Mouse (Mus musculus): ENCODE data around the gene Ccdc28a. TPM values are rescaled to one million over a fixed set of nuclear protein-coding genes. Genes with fewer than 3 reads are reported as not detected.
A peak's percentile ranks its signal among the peaks of the same experiment; 100 is the strongest.

Gene Ccdc28a
- polyA plus RNA-seq, 1 experiment from 2014 or later, result 9.2 TPM

GRCm38 (mm10) chr10:18236328-18236927 lies 1.6 kb upstream of the Ccdc28a start:
- no peak overlapping the region for H3K4me3 ChIP-seq (ENCODE audit: low read depth, low read length)
- no peaks in the 10 kb centered on the region for H3K9me3 ChIP-seq (ENCODE audit: low read depth, low read length)
- H3K27ac ChIP-seq (ENCODE audit: low read depth), result no peak overlapping the region
- no peaks in the 10 kb centered on the region for H3K27me3 ChIP-seq (ENCODE audit: insufficient read depth, low read length)
- H3K4me1 ChIP-seq (ENCODE audit: insufficient read depth), result no peaks in the 10 kb centered on the region
- TF ChIP-seq CTCF (IDR thresholded peaks at IDR 0.05; ENCODE audit: low read depth), result no peak; the same call in none of the 2 replicates
- no peak overlapping the region for H3K9ac ChIP-seq
- 76% methylated on average over 5 of the region's 5 CpGs for WGBS
- no peak for DNase-seq
- H3K36me3 ChIP-seq (ENCODE audit: insufficient read depth), result no peaks in the 10 kb centered on the region
- ATAC-seq (ENCODE audit: insufficient read depth), result no peak
- no peak overlapping the region for H3K4me2 ChIP-seq

GRCm38 (mm10) chr10:18235402-18235747 lies 577 bp upstream of the Ccdc28a start:
- peak overlapping the region; percentile 85 for H3K4me2 ChIP-seq
- no peak overlapping the region for H3K27ac ChIP-seq (ENCODE audit: low read depth)
- no peaks in the 10 kb centered on the region for H3K4me1 ChIP-seq (ENCODE audit: insufficient read depth)
- H3K9me3 ChIP-seq (ENCODE audit: low read depth, low read length), result no peaks in the 10 kb centered on the region
- peak overlapping the region; percentile 72 for H3K4me3 ChIP-seq (ENCODE audit: low read depth, low read length)
- no peaks in the 10 kb centered on the region for H3K36me3 ChIP-seq (ENCODE audit: insufficient read depth)
- DNase-seq (no peak), ATAC-seq (ENCODE audit: insufficient read depth) (no peak; the same call in 1 of the 2 replicates)
- TF ChIP-seq CTCF (IDR thresholded peaks at IDR 0.05; ENCODE audit: low read depth), result no peak
- H3K9ac ChIP-seq, result peak overlapping the region; percentile 59; the same call in 1 of the 2 replicates
- no peaks in the 10 kb centered on the region for H3K27me3 ChIP-seq (ENCODE audit: insufficient read depth, low read length)
- 12% methylated on average over 14 of the region's 14 CpGs for WGBS

- no peak overlapping the region for H3K27ac ChIP-seq (ENCODE audit: low read depth)
- no peaks in the 10 kb centered on the region for H3K36me3 ChIP-seq (ENCODE audit: insufficient read depth)
- no peaks in the 10 kb centered on the region for H3K27me3 ChIP-seq (ENCODE audit: insufficient read depth, low read length)
- peak; percentile 42; the same call in 1 of the 2 replicates for TF ChIP-seq CTCF (IDR thresholded peaks at IDR 0.05; ENCODE audit: low read depth)
- H3K9me3 ChIP-seq (ENCODE audit: low read depth, low read length), result no peaks in the 10 kb centered on the region
- peak overlapping the region; percentile 85 for H3K4me2 ChIP-seq
- no peak overlapping the region for H3K9ac ChIP-seq
- DNase-seq (peak; percentile 13), ATAC-seq (ENCODE audit: insufficient read depth) (no peak)
- H3K4me3 ChIP-seq (ENCODE audit: low read depth, low read length), result peak overlapping the region; percentile 72; the same call in 1 of the 2 replicates
- WGBS, result 43% methylated on average over 3 of the region's 3 CpGs
- H3K4me1 ChIP-seq (ENCODE audit: insufficient read depth), result no peaks in the 10 kb centered on the region
Observed at GRCm38 (mm10) chr10:18233891-18234290, 907 bp downstream of the Ccdc28a start.

GRCm38 (mm10) chr10:18224386-18224785 lies 10.4 kb downstream of the Ccdc28a start:
- Histone ChIP-seq H3K27me3 (ENCODE audit: insufficient read depth, low read length) (no peaks in the 10 kb centered on the region), H3K4me1 (ENCODE audit: insufficient read depth) (no peaks in the 10 kb centered on the region), H3K9ac (no peak overlapping the region), H3K9me3 (ENCODE audit: low read depth, low read length) (no peaks in the 10 kb centered on the region), H3K36me3 (ENCODE audit: insufficient read depth) (no peaks in the 10 kb centered on the region), H3K4me2 (no peak overlapping the region), H3K4me3 (ENCODE audit: low read depth, low read length) (no peak overlapping the region), H3K27ac (ENCODE audit: low read depth) (no peak overlapping the region)
- ATAC-seq (ENCODE audit: insufficient read depth) (no peak), DNase-seq (no peak)
- WGBS, result 83% methylated on average over 3 of the region's 3 CpGs
- TF ChIP-seq CTCF (IDR thresholded peaks at IDR 0.05; ENCODE audit: low read depth), result no peak

- no peak for TF ChIP-seq CTCF (IDR thresholded peaks at IDR 0.05; ENCODE audit: low read depth)
- no peak overlapping the region for H3K9ac ChIP-seq
- no peaks in the 10 kb centered on the region for H3K9me3 ChIP-seq (ENCODE audit: low read depth, low read length)
- no peaks in the 10 kb centered on the region for H3K36me3 ChIP-seq (ENCODE audit: insufficient read depth)
- H3K4me2 ChIP-seq, result no peak overlapping the region
- no peaks in the 10 kb centered on the region for H3K4me1 ChIP-seq (ENCODE audit: insufficient read depth)
- no peak overlapping the region for H3K27ac ChIP-seq (ENCODE audit: low read depth)
- no peaks in the 10 kb centered on the region for H3K27me3 ChIP-seq (ENCODE audit: insufficient read depth, low read length)
- DNase-seq, result no peak
- H3K4me3 ChIP-seq (ENCODE audit: low read depth, low read length), result no peak overlapping the region
- no peak for ATAC-seq (ENCODE audit: insufficient read depth)
- 85% methylated on average over 10 of the region's 10 CpGs for WGBS
Observed at GRCm38 (mm10) chr10:18219351-18219750, 15.4 kb downstream of the Ccdc28a start.

GRCm38 (mm10) chr10:18214124-18214523 lies 20.7 kb downstream of the Ccdc28a start:
- Histone ChIP-seq H3K36me3 (ENCODE audit: insufficient read depth) (no peaks in the 10 kb centered on the region), H3K9ac (no peak overlapping the region), H3K4me3 (ENCODE audit: low read depth, low read length) (no peak overlapping the region), H3K9me3 (ENCODE audit: low read depth, low read length) (no peaks in the 10 kb centered on the region), H3K27me3 (ENCODE audit: insufficient read depth, low read length) (no peaks in the 10 kb centered on the region), H3K27ac (ENCODE audit: low read depth) (no peak overlapping the region), H3K4me1 (ENCODE audit: insufficient read depth) (no peaks in the 10 kb centered on the region), H3K4me2 (no peak overlapping the region)
- WGBS, result 71% methylated on average over 5 of the region's 5 CpGs
- DNase-seq (peak; percentile 34), ATAC-seq (ENCODE audit: insufficient read depth) (no peak)
- no peak for TF ChIP-seq CTCF (IDR thresholded peaks at IDR 0.05; ENCODE audit: low read depth)

GRCm38 (mm10) chr10:18213373-18213772 lies 21.4 kb downstream of the Ccdc28a start:
- Histone ChIP-seq H3K9ac (no peak overlapping the region), H3K4me1 (ENCODE audit: insufficient read depth) (no peaks in the 10 kb centered on the region), H3K9me3 (ENCODE audit: low read depth, low read length) (no peaks in the 10 kb centered on the region), H3K27ac (ENCODE audit: low read depth) (no peak overlapping the region), H3K4me2 (no peak overlapping the region), H3K27me3 (ENCODE audit: insufficient read depth, low read length) (no peaks in the 10 kb centered on the region), H3K36me3 (ENCODE audit: insufficient read depth) (no peaks in the 10 kb centered on the region), H3K4me3 (ENCODE audit: low read depth, low read length) (no peak overlapping the region)
- 63% methylated on average over 4 of the region's 4 CpGs for WGBS
- no peak for ATAC-seq (ENCODE audit: insufficient read depth)
- no peak for DNase-seq
- TF ChIP-seq CTCF (IDR thresholded peaks at IDR 0.05; ENCODE audit: low read depth), result no peak
